Mouse (Mus musculus) heart, adult 2 months (tissue): ENCODE measurements around the gene Hbq1b.

Source experiments
- CTCF ChIP-seq: fragments of 200-600 bp; IDR thresholded peaks from 2 replicates; pipeline ENCODE4 v1.8.1; 2022; ENCODE audit warnings: antibody characterized with exemption, mild to moderate bottlenecking, moderate library complexity
- EP300 ChIP-seq: fragments of 200-500 bp; IDR thresholded peaks from 2 replicates; pipeline ENCODE4 v1.6.1; 2011; ENCODE audit warnings: low read depth, low read length, control low read depth; ENCODE audit not compliant: insufficient read depth
- POLR2A ChIP-seq: fragments of 200-500 bp; IDR thresholded peaks from 2 replicates; pipeline ENCODE4 v1.6.1; 2011; ENCODE audit warnings: mild to moderate bottlenecking, low read depth, low read length, control low read depth; ENCODE audit not compliant: insufficient read depth

DNA sequence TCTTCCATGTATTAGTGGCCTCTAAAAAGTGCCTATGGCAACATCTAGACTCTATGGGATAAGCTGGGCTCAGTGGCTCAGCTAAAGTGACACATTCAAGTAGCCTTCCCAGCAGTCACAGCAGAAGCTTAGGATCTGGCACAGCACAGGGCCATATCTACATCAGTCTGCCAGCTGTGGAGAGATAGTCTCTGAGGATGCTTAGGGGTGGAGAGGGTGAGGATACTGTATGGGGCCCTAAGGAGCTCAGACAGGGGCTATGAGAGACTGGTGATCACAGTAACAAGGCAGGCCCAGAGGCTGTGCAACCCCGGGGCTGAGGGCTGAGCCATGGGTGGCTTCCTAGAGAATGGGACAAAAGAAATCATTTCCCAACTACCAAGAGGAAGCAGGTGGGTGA is 20.2 kb downstream of the Hbq1b start:
- no peak for TF ChIP-seq POLR2A
- no peak for TF ChIP-seq EP300
- TF ChIP-seq CTCF, result no peak
